Mouse (Mus musculus): ENCODE data around the gene Bloc1s6. TPM values are rescaled to one million over a fixed set of nuclear protein-coding genes. Genes with fewer than 3 reads are reported as not detected.

Gene Bloc1s6
- polyA plus RNA-seq, 1 experiment from 2014 or later: 29.8 TPM

DNA sequence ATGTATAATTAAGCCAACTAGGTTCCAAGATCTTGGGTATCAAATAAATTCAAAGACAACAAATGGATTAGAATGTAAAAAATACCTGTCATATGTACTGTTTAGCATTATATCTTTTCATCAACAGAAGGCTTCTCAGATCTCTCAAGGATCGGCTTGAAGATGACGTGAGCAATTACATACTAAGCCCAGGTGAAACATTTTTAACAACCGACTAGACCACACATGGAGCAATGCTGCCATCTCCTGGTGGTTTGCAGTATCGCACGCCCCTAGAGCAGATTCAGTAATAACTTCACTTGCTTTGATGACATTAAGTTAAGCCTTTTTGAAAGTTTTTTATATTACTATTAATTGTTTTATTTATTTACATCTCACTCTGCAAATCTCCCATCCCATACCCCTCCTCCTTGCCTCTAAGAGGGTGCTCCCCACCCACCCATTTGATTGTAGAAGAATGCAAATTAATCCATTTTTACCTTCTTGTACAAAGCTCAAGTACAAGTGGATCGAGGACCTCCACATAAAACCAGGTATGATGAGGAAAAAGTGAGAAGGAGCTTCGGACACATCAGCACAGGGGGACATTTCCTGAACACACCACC is 15.5 kb downstream of the Bloc1s6 start:
- WGBS: 16% methylated on average over 7 of the region's 7 CpGs
- Histone ChIP-seq H3K4me2 (replicated peaks; ENCODE audit: low read depth, low read length) (no peak overlapping the region), H3K4me3 (ENCODE audit: low read depth, low read length) (no peak overlapping the region), H3K27me3 (replicated peaks; ENCODE audit: insufficient read depth, low read length) (no peaks in the 10 kb centered on the region), H3K36me3 (ENCODE audit: insufficient read depth, low read length) (no peaks in the 10 kb centered on the region), H3K9ac (replicated peaks; ENCODE audit: low read depth) (no peak overlapping the region), H3K4me1 (ENCODE audit: insufficient read depth, low read depth, low read length) (no peaks in the 10 kb centered on the region), H3K27ac (ENCODE audit: low read length) (no peak overlapping the region), H3K9me3 (ENCODE audit: low read length) (no peaks in the 10 kb centered on the region)
- peak; percentile 70 for DNase-seq (ENCODE audit: low spot score)
- peak; percentile 96 for TF ChIP-seq CTCF (IDR thresholded peaks at IDR 0.05)
- TF ChIP-seq EP300 (IDR thresholded peaks at IDR 0.05): no peak
- peak; percentile 23; the same call in 1 of the 2 replicates for ATAC-seq

DNA sequence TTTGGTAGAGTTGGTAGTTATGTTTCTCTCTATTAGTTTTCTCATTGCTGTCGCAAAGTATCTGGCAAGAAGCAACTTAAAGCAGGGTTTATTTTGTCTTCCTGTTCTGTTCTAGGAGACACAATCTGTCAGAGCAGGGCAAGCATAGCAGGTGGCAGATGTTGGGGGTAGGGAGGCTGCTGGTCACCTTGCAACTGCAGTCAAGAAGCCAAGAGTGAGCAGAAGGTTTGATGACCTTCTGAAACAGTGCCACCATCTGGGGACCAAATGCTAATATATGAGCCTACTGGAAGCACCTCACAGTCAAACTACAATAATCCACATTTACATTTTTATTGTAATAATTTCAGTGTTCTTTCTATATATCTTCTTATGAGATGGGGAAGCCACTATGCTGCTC is 21.5 kb downstream of the Bloc1s6 start:
- no peaks in the 10 kb centered on the region for H3K4me1 ChIP-seq (ENCODE audit: insufficient read depth, low read depth, low read length)
- 94% methylated on average over 1 of the region's 1 CpGs for WGBS
- no peak overlapping the region for H3K9ac ChIP-seq (replicated peaks; ENCODE audit: low read depth)
- H3K4me2 ChIP-seq (replicated peaks; ENCODE audit: low read depth, low read length): no peak overlapping the region
- DNase-seq (ENCODE audit: low spot score): no peak
- H3K27ac ChIP-seq (ENCODE audit: low read length): no peak overlapping the region
- no peak overlapping the region for H3K4me3 ChIP-seq (ENCODE audit: low read depth, low read length)
- no peak for ATAC-seq
- H3K36me3 ChIP-seq (ENCODE audit: insufficient read depth, low read length): no peaks in the 10 kb centered on the region
- TF ChIP-seq CTCF (IDR thresholded peaks at IDR 0.05) (0 out of 2 replicates have a peak, but pooled peaks have one; percentile 5), EP300 (IDR thresholded peaks at IDR 0.05) (no peak)
- H3K27me3 ChIP-seq (replicated peaks; ENCODE audit: insufficient read depth, low read length): no peaks in the 10 kb centered on the region
- H3K9me3 ChIP-seq (ENCODE audit: low read length): no peaks in the 10 kb centered on the region

DNA sequence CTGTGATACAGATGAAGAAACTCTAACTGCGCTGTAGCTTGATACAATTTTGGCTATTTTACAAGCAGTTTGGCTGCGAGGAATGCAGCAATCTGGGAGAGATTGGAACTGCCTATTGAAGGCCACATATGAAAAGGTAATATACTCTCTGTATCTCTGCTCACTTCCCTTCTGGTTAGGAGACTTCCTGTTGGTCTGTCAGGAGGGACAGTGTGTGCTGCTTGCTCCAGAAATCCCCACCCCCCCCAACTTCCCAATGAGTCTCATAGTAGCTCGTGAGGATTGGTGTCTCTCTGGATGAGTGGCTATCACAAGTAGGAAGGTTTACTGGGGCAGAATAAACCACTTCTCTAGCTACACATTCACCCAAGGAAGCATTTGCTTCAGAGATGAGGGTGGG is 24.7 kb downstream of the Bloc1s6 start:
- H3K9ac ChIP-seq (replicated peaks; ENCODE audit: low read depth): no peak overlapping the region
- ATAC-seq (no peak), DNase-seq (ENCODE audit: low spot score) (no peak)
- H3K36me3 ChIP-seq (ENCODE audit: insufficient read depth, low read length): no peaks in the 10 kb centered on the region
- no peaks in the 10 kb centered on the region for H3K4me1 ChIP-seq (ENCODE audit: insufficient read depth, low read depth, low read length)
- no peak for TF ChIP-seq CTCF (IDR thresholded peaks at IDR 0.05)
- TF ChIP-seq EP300 (IDR thresholded peaks at IDR 0.05): no peak
- no peaks in the 10 kb centered on the region for H3K27me3 ChIP-seq (replicated peaks; ENCODE audit: insufficient read depth, low read length)
- no peak overlapping the region for H3K4me2 ChIP-seq (replicated peaks; ENCODE audit: low read depth, low read length)
- no peaks in the 10 kb centered on the region for H3K9me3 ChIP-seq (ENCODE audit: low read length)
- WGBS: 58% methylated on average over 3 of the region's 3 CpGs
- no peak overlapping the region for H3K4me3 ChIP-seq (ENCODE audit: low read depth, low read length)
- H3K27ac ChIP-seq (ENCODE audit: low read length): no peak overlapping the region

DNA sequence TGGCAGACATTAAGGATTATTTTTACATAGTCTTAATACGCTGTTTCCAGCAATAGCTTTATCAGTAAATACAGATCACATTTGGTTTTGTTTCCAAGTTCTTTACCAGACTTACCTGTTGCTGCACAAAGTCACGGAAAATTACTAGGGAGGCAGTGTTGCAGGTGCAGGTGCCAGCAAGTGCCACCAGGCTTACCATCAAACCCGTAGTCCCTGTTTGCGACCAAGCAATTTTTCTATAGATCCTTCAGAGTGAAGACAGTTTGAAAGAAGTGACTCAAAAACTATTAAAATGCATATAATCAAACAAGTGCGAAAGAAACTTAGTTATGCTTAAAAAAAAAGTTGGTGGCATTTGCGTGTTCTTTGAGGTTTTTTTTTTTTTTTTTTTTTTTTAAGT is 26.2 kb downstream of the Bloc1s6 start:
- no peaks in the 10 kb centered on the region for H3K27me3 ChIP-seq (replicated peaks; ENCODE audit: insufficient read depth, low read length)
- DNase-seq (ENCODE audit: low spot score) (no peak), ATAC-seq (no peak)
- no peaks in the 10 kb centered on the region for H3K36me3 ChIP-seq (ENCODE audit: insufficient read depth, low read length)
- WGBS: 52% methylated on average over 6 of the region's 6 CpGs
- H3K4me1 ChIP-seq (ENCODE audit: insufficient read depth, low read depth, low read length): no peaks in the 10 kb centered on the region
- TF ChIP-seq EP300 (IDR thresholded peaks at IDR 0.05) (no peak), CTCF (IDR thresholded peaks at IDR 0.05) (peak; percentile 15)
- H3K9me3 ChIP-seq (ENCODE audit: low read length): no peaks in the 10 kb centered on the region
- H3K9ac ChIP-seq (replicated peaks; ENCODE audit: low read depth): no peak overlapping the region
- H3K4me3 ChIP-seq (ENCODE audit: low read depth, low read length): peak overlapping the region; percentile 56
- peak overlapping the region; percentile 91; the same call in 1 of the 2 replicates for H3K4me2 ChIP-seq (replicated peaks; ENCODE audit: low read depth, low read length)
- H3K27ac ChIP-seq (ENCODE audit: low read length): no peak overlapping the region

DNA sequence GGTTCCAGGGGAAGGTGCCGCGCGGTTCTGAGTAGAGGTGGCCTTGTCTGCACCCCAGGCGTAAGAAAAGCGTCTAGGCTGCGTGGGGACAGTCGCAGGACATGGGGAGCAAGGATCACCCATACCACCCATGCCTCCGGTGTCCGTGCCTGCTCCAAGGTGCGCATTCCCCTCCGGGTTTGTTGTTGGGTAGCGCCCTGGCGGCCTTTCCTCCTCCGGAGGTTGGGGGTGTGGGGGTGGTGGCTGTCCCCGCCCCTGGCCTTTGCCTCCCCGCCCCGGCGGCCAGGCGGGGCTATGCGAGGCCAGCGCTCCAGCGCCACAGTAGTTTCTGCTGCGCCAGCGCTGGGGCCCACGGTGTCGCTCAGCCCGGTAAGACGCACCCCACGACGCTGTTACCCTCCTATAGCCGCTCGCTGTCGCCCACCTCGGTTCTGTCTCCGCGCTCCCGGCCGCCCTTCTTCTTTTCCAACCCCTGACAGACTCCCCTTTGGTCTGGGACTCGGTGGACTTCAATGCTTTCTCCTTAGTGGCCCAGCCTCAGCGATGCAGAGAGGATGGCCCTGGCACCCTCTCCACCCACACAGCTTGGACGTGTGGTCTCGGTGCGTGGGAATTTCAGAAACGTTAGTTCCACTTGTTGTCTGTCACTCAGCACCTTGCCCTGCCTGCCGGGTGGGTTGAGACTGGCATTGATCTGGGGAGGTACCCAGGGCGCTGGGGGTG is 26.9 kb downstream of the Bloc1s6 start, which contains the start of gene Sqor:
TSS of gene Sqor (plus strand) at position 167 of the 723 bp plus-strand sequence.
- Histone ChIP-seq H3K27me3 (replicated peaks; ENCODE audit: insufficient read depth, low read length) (no peaks in the 10 kb centered on the region), H3K36me3 (ENCODE audit: insufficient read depth, low read length) (no peaks in the 10 kb centered on the region), H3K4me3 (ENCODE audit: low read depth, low read length) (peak within 1 kb of the TSS; percentile 56), H3K27ac (ENCODE audit: low read length) (peak within 1 kb of the TSS; percentile 43; the same call in 1 of the 2 replicates), H3K4me1 (ENCODE audit: insufficient read depth, low read depth, low read length) (no peaks in the 10 kb centered on the region), H3K9ac (replicated peaks; ENCODE audit: low read depth) (peak within 1 kb of the TSS; percentile 60), H3K9me3 (ENCODE audit: low read length) (no peaks in the 10 kb centered on the region), H3K4me2 (replicated peaks; ENCODE audit: low read depth, low read length) (peak within 1 kb of the TSS; percentile 91)
- 1% methylated on average over 42 of the region's 46 CpGs for WGBS
- ATAC-seq: peak; percentile 97
- DNase-seq (ENCODE audit: low spot score): peak; percentile 86
- TF ChIP-seq CTCF (IDR thresholded peaks at IDR 0.05): peak; percentile 39; the same call in 1 of the 2 replicates
- no peak for TF ChIP-seq EP300 (IDR thresholded peaks at IDR 0.05)

DNA sequence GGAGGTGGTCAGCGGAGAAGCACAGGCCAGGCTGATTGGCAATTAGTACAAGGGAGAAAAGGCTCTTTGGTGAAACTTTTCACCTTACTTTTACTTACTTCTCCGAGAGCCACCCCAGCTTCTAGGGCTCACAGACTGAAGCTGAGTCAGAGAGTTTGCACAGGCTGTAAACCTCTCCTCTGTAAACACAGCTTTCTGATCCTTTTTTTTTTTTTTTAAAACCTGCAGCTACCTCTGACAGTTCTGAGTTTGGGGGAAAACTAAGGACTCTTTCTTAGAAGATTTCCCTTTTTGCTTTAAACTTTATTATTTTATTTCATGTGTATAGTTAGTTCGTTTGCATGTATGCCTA is 27.5 kb downstream of the Bloc1s6 start:
- Histone ChIP-seq H3K4me3 (ENCODE audit: low read depth, low read length) (peak overlapping the region; percentile 56), H3K36me3 (ENCODE audit: insufficient read depth, low read length) (no peaks in the 10 kb centered on the region), H3K27me3 (replicated peaks; ENCODE audit: insufficient read depth, low read length) (no peaks in the 10 kb centered on the region), H3K4me2 (replicated peaks; ENCODE audit: low read depth, low read length) (peak overlapping the region; percentile 91), H3K9ac (replicated peaks; ENCODE audit: low read depth) (peak overlapping the region; percentile 60), H3K9me3 (ENCODE audit: low read length) (no peaks in the 10 kb centered on the region), H3K27ac (ENCODE audit: low read length) (no peak overlapping the region), H3K4me1 (ENCODE audit: insufficient read depth, low read depth, low read length) (no peaks in the 10 kb centered on the region)
- WGBS: 39% methylated on average over 3 of the region's 3 CpGs
- DNase-seq (ENCODE audit: low spot score) (peak; percentile 31), ATAC-seq (peak; percentile 5; the same call in 1 of the 2 replicates)
- TF ChIP-seq CTCF (IDR thresholded peaks at IDR 0.05) (no peak), EP300 (IDR thresholded peaks at IDR 0.05) (no peak)
